Mouse (Mus musculus) C2C12 (cell line): ENCODE data around the gene Plk5.

Experiments
- CTCF ChIP-seq: IDR thresholded peaks from one replicate; pipeline ENCODE4 v1.5.1; 2011; ENCODE audit not compliant: control insufficient read depth, insufficient read depth, insufficient read length
- MYOG ChIP-seq: IDR thresholded peaks from one replicate; pipeline ENCODE4 v1.6.1; 2011; ENCODE audit not compliant: control insufficient read depth, insufficient read length; ENCODE audit errors: extremely low read depth

- no peak for TF ChIP-seq MYOG
- no peak for TF ChIP-seq CTCF
Observed at GRCm38 (mm10) chr10:80317011-80317410, 39.2 kb upstream of the Plk5 start.
